Mouse (Mus musculus) erythroblast, embryonic 14.5 days (primary cell): Measurements from ENCODE around the gene B4galt7.

Experiments
- GATA1 ChIP-seq: IDR thresholded peaks from 2 replicates; pipeline ENCODE4 v1.6.1; 2012; ENCODE audit warnings: low read length, inconsistent platforms, mixed read lengths
- TAL1 ChIP-seq: IDR thresholded peaks from 3 replicates; pipeline ENCODE4 v1.6.1; 2012; ENCODE audit warnings: low read length, inconsistent platforms, mixed read lengths

DNA sequence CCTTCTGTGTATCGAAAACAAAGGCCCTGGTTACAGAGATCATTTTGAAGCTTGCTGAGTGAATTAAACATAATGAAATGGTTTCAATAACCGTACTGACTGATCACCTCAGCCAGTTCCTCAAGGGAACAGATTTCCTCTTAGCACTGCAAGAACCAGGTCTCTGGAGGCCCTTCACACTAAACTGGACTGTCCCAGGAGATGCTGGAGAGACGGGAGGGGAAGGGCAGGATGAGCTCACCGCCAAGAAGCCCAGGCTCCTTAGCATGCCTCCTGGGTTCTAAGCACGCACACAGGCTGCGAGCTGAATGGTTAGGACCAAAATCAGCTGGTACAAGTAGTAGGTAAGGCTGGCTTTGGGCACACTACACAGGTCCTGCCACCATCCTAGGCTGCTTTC, 32.7 kb upstream of the B4galt7 start:
- no peak for TF ChIP-seq GATA1
- no peak for TF ChIP-seq TAL1
